Mouse (Mus musculus) cerebellum, adult 2 months (tissue): ENCODE results near the gene Rad51b.

Source experiments
- CTCF ChIP-seq: fragments of 200-500 bp; IDR thresholded peaks from 2 replicates; pipeline ENCODE4 v1.5.1; 2011; ENCODE audit warnings: low read depth, mild to moderate bottlenecking, control low read depth, low read length, moderate library complexity, borderline replicate concordance; ENCODE audit not compliant: insufficient read depth
- POLR2A ChIP-seq: fragments of 200-500 bp; IDR thresholded peaks from 2 replicates; pipeline ENCODE4 v1.6.1; 2011; ENCODE audit warnings: low read length, control low read depth, borderline replicate concordance; ENCODE audit not compliant: insufficient read depth

DNA sequence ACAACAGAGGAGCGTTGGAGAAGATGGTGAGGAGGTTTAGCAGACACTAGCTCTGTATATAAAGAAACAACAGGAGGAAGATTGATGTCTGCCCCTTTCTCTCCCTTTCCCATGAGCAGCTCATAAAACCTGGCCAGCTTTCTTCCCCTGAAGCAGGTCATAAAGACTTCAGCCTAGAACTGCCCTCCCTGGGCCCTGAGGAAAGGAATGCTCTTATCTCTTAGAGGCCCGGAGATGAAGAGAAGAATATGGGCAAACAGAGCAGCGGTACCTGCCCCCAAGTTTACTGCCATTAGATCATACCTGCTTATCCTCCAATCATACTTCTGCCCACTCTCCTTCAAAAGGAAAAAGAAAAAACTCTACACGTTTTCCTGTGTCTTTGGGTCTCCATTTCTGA lies 519.2 kb downstream of the Rad51b start:
- TF ChIP-seq POLR2A, result no peak
- TF ChIP-seq CTCF, result no peak
